Mouse (Mus musculus) ES-CJ7 (cell line): Measurements from ENCODE around the gene Cdh22.
A peak's percentile ranks its signal among the peaks of the same experiment; 100 is the strongest.

Experiments
- DNase-seq: peaks from one replicate; pipeline ENCODE4 v3.0.0; 2011; ENCODE audit warnings: low read depth, low spot score

Gene Cdh22

GRCm38 (mm10) chr2:165089470-165089869, 145.2 kb downstream of the Cdh22 start:
- no peak for DNase-seq

DNA sequence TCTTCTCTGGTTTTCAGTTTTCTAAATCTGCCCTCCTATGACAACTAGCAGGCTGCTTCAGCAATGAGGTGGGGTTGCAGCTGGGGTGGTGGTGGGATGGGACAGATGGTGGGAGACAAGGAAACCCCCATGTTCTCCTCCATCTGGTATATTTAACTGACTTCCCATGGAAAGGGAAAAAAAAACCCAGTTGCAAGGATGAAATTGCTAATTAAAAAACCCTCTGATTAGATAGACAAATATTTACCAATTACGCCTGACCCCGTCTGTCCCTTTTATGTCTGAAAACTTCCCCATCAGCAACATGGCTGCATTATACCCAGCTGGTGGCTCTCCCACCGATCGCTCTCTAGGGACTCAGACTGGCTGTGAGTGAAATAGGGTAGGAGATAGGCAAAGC, 148.0 kb downstream of the Cdh22 start:
- DNase-seq, result no peak

DNA sequence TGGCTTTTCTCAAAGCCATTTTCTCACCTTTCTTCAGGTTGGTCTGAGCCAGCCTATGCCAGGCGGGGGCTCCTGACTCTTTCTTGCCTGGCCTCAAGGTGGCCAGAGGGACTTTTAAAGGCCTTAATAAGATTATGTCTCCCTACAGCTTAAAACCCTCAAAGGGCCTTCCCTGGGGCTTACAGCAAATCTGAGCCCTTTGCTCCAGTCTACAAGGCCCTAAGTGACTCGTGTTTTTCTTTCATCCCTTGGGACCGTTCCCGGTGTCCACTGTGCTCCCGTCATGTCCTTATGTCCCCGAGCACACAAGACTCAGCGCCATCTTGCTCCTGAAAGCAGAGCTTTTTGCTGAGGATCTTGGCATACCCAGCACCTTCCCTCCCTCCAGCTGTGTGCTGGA, 153.4 kb downstream of the Cdh22 start:
- no peak for DNase-seq

- DNase-seq, result no peak
These were observed 154.0 kb downstream of the Cdh22 start for GRCm38 (mm10) chr2:165080657-165081056.

DNA sequence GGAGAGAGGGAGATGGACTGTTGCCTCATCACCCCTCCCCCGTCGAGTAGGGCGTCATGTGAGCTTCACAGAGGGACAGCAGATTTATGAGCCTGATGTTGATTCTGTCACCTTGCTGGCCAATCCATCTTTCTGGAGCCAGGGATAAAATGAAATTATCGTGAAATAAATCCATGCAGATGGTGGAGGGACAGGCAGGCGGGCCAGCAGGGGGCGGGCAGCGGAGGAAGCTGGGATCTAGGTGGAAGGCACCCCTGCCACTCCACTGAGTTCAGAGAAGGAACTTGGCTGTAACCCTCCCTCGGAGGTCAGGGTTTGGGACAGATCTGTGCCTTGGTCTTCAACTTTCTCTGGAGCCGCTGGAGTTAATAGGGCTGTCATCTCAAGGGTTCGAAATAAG, 156.0 kb downstream of the Cdh22 start:
- DNase-seq, result no peak

DNA sequence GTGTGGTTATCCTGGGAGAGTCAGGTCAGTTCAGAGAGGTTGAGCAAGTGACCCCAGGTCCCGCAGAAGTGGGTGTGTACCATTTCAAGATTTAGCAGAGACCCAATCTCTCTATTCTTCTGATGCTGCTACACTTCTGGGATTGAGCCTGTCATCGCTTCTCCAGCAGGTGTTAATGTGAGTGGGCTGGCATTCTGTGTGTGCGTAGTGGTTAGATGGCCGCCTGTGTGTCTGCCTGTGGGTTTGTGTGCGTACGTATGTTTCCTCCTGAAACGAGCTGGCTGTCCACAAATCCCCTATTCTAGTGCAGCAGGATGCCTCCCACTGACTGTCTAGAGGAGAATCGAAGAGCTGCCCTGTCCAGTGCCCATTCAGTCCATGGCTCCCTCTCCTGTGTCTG, 156.6 kb downstream of the Cdh22 start:
- DNase-seq, result no peak

DNA sequence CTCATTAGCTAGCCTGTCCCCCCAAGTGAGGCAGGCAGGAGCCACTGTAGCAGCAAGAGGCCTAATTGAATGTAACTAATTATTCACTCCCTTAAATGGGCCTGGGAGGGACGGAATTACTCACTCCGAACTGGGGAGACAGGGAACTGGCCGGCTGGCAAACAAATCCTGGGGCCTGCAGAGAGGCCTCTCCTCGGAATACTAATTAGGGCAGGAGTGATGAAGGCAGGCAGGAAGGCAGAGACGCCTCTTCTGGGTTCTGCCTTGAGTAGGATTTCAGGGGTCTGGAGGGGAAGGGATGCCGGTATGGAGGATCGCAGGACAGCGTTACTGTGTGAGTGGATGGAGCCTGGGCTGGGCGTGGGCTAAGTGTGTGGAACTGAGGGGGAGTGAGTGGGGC, 157.6 kb downstream of the Cdh22 start:
- no peak for DNase-seq

DNA sequence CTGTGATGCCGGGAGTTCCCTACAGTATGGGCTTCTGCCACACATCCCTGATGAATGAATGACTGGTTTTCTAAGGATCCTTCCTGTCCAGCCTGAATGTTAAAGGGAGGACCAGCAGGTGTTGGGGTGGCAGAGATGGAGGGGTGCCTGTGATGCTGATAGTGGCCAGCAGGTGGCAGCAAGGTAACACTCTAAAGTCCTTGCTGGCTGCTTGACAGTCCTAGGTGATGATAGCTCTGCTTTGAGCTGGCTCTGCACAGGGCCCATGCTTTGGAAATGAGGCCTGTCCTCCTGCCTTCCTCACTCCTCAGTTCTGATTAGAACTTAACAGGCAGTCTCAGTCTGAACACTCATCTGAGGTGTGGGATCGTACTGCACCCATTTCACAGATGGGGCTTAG, 159.7 kb downstream of the Cdh22 start:
- peak; percentile 73 for DNase-seq

GRCm38 (mm10) chr2:165074081-165074884, 160.4 kb downstream of the Cdh22 start:
- peak; percentile 34 for DNase-seq

DNA sequence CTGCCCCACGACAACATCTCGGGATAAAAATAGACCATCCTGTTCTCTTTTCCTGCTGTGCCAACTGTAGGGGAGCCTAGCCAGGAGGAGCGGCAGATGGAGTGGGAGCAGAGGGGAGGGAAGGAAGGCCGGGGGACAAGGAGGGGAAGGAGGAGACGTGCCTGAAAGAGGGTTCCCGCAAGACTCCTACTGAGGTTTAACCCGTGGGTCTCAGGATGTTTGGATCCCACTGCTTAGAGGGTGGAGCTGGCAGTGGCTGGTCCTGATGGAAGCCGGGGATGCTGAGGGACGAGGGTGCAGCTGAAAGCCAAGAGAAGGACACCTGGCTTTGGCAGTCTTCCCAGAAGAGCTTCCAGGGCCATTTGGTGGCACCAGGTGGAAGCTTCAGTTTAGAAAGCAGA, 161.3 kb downstream of the Cdh22 start:
- no peak for DNase-seq

DNA sequence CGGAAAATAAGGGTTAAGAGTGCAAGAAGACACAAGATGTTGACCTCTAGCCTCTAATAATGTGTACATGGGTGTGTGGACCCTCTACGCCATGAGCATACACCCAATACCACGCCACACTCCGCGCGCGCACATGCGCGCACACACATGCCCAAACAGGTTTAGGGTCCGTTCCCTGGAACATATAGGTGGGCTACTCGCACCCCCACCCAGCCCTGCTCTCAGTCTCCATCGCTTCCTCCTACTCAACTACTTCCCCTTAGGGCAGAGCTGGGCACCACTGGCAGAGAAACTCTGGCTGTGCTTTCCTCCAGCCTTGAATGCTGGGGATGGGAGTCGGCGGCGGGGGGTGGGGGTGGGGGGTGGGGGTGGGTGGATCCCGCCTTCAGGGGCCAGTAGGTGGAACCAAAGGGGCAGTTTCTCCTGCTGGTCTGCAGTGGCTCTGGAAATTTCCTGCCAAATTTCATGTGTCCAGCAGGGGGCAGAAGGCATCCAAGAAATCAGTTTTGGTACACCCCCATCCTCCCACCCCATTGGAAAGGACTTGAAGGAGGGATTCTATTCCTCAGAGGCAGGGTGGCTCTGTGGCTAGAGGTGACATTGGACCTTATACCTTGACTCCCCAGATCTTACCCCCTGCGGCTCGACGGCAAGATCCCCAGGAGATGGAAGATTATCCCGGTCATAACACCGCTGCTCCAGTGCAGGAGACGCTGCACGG, 164.4 kb downstream of the Cdh22 start:
- DNase-seq, result peak; percentile 84

GRCm38 (mm10) chr2:165068806-165069205, 165.8 kb downstream of the Cdh22 start:
- DNase-seq, result no peak

DNA sequence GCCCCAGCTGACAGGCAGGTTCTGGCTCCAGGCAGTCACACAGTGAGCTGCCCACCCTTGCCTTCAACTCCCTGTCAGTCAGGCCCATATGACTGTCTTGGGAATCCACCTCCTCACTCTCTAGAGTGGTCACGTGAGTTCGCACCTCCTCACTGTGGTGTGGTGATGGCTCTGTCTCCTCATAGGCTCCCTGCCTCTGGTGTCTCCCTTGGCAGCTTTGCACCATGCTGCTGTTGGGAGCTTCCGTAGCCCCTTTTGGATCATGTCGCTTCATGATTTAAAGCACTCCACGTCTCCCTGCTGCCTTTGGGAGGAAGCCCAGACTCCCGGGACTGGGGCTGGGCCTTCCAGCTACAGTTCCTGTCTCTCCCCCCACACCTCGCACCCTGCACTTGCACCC, 170.2 kb downstream of the Cdh22 start:
- no peak for DNase-seq

GRCm38 (mm10) chr2:165061638-165062433, 172.8 kb downstream of the Cdh22 start:
- DNase-seq, result no peak
